Mouse (Mus musculus) cortical plate, adult 2 months (tissue): ENCODE results near the gene Peli2.

Source experiments
- CTCF ChIP-seq: fragments of 200-500 bp; IDR thresholded peaks from 2 replicates; pipeline ENCODE4 v1.5.1; 2011; ENCODE audit warnings: mild to moderate bottlenecking, control low read depth, low read length; ENCODE audit not compliant: insufficient read depth; ENCODE audit errors: extremely low read depth
- POLR2A ChIP-seq: fragments of 200-500 bp; IDR thresholded peaks from 2 replicates; pipeline ENCODE4 v1.6.1; 2011; ENCODE audit warnings: mild to moderate bottlenecking, low read length, control low read depth; ENCODE audit not compliant: insufficient read depth; ENCODE audit errors: extremely low read depth

- TF ChIP-seq POLR2A = no peak
- no peak for TF ChIP-seq CTCF
Observed at GRCm38 (mm10) chr14:48189330-48189729, 68.7 kb downstream of the Peli2 start.
